Mouse (Mus musculus): ENCODE measurements at regions not wholly inside any gene's neighbourhood (a gene's known extent, or its start where the extent isn't known, plus 50 kb on each side); places are given as distances from the start of the nearest gene placed in this dataset.

GRCm38 (mm10) chr3:22025119-22025518 is 51.3 kb upstream of the Tbl1xr1 start:
- no peak overlapping the region for H3K27ac ChIP-seq (ENCODE audit: low read length)
- ATAC-seq (ENCODE audit: low read depth), result no peak
- WGBS (ENCODE audit: insufficient replicate concordance), result 46% methylated on average over 6 of the region's 6 CpGs
- no peaks in the 10 kb centered on the region for H3K9me3 ChIP-seq (replicated peaks; ENCODE audit: control insufficient read depth, low read length)
- no peak overlapping the region for H3K4me2 ChIP-seq (ENCODE audit: low read depth, low read length)
- no peaks in the 10 kb centered on the region for H3K4me1 ChIP-seq (ENCODE audit: control insufficient read depth, low read depth, low read length)
- no peak overlapping the region for H3K9ac ChIP-seq (ENCODE audit: low read depth, low read length)
- H3K4me3 ChIP-seq (ENCODE audit: low read depth, low read length), result no peak overlapping the region
- H3K36me3 ChIP-seq (ENCODE audit: control insufficient read depth, insufficient read depth), result no peaks in the 10 kb centered on the region
- no peaks in the 10 kb centered on the region for H3K27me3 ChIP-seq (ENCODE audit: control insufficient read depth, insufficient read depth, low read depth, low read length)

DNA sequence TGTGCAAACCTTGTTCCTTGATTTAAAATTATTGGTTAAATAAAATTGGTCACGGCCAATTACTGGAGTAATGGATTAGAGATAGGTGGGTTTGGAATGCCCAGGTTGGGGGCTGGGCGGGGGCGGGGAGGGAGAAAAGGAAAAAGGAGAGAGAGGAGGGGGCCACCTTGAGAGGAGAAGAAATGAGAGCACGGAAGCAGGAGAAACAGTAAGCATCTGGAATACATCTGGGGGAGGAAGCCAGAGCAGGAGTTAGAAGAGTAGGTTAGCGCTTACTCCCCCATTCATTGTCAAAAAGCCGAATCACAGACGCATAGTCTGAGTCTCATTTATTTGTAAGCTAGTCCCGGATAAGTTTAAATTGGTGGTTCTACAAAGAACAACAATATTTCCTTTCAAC is 50.8 kb upstream of the Tbl1xr1 start:
- no peaks in the 10 kb centered on the region for H3K36me3 ChIP-seq (ENCODE audit: control insufficient read depth, insufficient read depth)
- no peaks in the 10 kb centered on the region for H3K4me1 ChIP-seq (ENCODE audit: control insufficient read depth, low read depth, low read length)
- H3K27ac ChIP-seq (ENCODE audit: low read length), result no peak overlapping the region
- no peaks in the 10 kb centered on the region for H3K9me3 ChIP-seq (replicated peaks; ENCODE audit: control insufficient read depth, low read length)
- H3K4me3 ChIP-seq (ENCODE audit: low read depth, low read length), result no peak overlapping the region
- no peak overlapping the region for H3K4me2 ChIP-seq (ENCODE audit: low read depth, low read length)
- H3K27me3 ChIP-seq (ENCODE audit: control insufficient read depth, insufficient read depth, low read depth, low read length), result no peaks in the 10 kb centered on the region
- no peak for ATAC-seq (ENCODE audit: low read depth)
- WGBS (ENCODE audit: insufficient replicate concordance), result 73% methylated on average over 7 of the region's 8 CpGs
- no peak overlapping the region for H3K9ac ChIP-seq (ENCODE audit: low read depth, low read length)

All from liver, embryonic 16.5 days (tissue).